Mouse (Mus musculus) intestine, embryonic 14.5 days (tissue): ENCODE measurements around the gene Kif11. TPM values are rescaled to one million over a fixed set of nuclear protein-coding genes. Genes with fewer than 3 reads are reported as not detected.

Experiments
- ATAC-seq: fragments of 200-750 bp; cut with Nextera tagmentation; replicated peaks from 2 replicates; pipeline ENCODE4 v1.8.0; 2017; ENCODE audit warnings: low read depth, moderate number of reproducible peaks, moderate TSS enrichment, moderate library complexity; ENCODE audit not compliant: low FRiP score, low TSS enrichment
- DNase-seq: peaks from one replicate; pipeline ENCODE4 v3.0.0-alpha.2; 2018; ENCODE audit warnings: low spot score
- H3K27ac ChIP-seq: fragments of 300-500 bp; sonication (generic); 2 replicates; pipeline ENCODE4 v1.5.1; 2014; ENCODE audit warnings: low read depth, mild to moderate bottlenecking, control low read depth
- H3K27me3 ChIP-seq: fragments of 300-500 bp; sonication (generic); replicated peaks from 2 replicates; pipeline ENCODE4 v1.6.1; 2014; ENCODE audit warnings: low read length, control low read depth; ENCODE audit not compliant: control insufficient read depth, insufficient read depth
- H3K36me3 ChIP-seq: fragments of 300-500 bp; sonication (generic); 2 replicates; pipeline ENCODE4 v1.6.1; 2014; ENCODE audit warnings: low read length, control low read depth; ENCODE audit not compliant: control insufficient read depth, insufficient read depth
- H3K4me1 ChIP-seq: fragments of 300-500 bp; sonication (generic); replicated peaks from 2 replicates; pipeline ENCODE4 v1.6.1; 2014; ENCODE audit warnings: low read length, control low read depth, mixed read lengths; ENCODE audit not compliant: control insufficient read depth, insufficient read depth
- H3K4me2 ChIP-seq: fragments of 300-500 bp; sonication (generic); 2 replicates; pipeline ENCODE4 v1.6.1; 2014; ENCODE audit warnings: low read length
- H3K4me3 ChIP-seq: fragments of 300-500 bp; sonication (generic); 2 replicates; pipeline ENCODE4 v1.5.1; 2014; ENCODE audit warnings: low read depth, low read length, control low read depth, mixed read lengths
- H3K9ac ChIP-seq: fragments of 300-500 bp; sonication (generic); 2 replicates; pipeline ENCODE4 v1.6.1; 2014; ENCODE audit warnings: mild to moderate bottlenecking, low read length
- H3K9me3 ChIP-seq: fragments of 300-500 bp; sonication (generic); 2 replicates; pipeline ENCODE4 v1.6.1; 2016; ENCODE audit warnings: low read length, control low read depth; ENCODE audit not compliant: control insufficient read depth
- WGBS: fragments of 180-500 bp; shearing (Covaris S2); extraction: QIAGEN DNeasy Blood & Tissue Kit; methylation state at CpG from one replicate; pipeline ENCODE4 v1.1.7; 2014; 5-methylcytosine and 5-hydroxymethylcytosine counted together
- polyA plus RNA-seq: library from polyadenylated mRNA; unstranded; fragments of >200 nt; fragmentation: Nextera tagmentation; extraction: Ambion mirVana; gene quantifications from 2 replicates; pipeline ENCODE4 v1.2.1, GENCODE M21; 2014

Gene Kif11
- polyA plus RNA-seq, 1 experiment from 2014 or later = 60.3 TPM

DNA sequence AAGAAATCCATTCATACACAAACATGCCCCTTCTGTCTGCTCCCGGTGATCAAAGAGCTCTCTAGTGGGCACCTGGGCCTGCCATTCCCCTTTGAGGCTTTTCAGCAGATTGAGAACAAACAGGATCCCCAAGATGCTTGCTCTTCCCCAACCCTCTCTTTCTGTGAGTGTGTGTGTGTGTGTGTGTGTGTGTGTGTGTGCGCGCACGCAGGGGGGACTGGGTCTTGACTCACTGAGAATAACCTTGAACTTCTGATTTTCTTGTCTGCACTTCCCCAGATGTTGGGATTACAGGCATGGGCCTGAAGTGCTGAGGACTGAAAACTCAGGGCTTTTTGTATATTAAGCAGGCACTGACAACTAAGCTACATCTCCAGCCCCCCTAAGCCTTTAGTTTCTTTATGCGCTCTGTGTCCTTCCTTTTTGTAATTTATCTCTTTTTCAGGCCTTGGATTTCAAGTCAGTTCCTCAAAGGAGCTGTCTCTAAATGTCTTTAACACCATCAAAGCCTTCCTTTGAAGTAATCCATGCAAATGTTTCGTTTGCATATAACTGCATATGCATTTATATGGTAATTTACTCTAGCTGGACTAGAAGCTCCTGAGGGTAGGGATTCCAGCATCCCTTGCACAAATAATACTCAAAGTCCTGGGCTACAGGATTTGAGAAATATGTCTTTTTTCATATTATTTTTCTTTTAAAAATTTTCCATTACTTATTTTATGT, 92.8 kb downstream of the Kif11 start:
- Histone ChIP-seq H3K4me1 (no peaks in the 10 kb centered on the region), H3K27ac (no peak overlapping the region), H3K4me2 (no peak overlapping the region), H3K9me3 (no peaks in the 10 kb centered on the region), H3K4me3 (no peak overlapping the region), H3K27me3 (no peaks in the 10 kb centered on the region), H3K9ac (no peak overlapping the region), H3K36me3 (no peaks in the 10 kb centered on the region)
- 64% methylated on average over 6 of the region's 6 CpGs for WGBS
- no peak for DNase-seq
- ATAC-seq = no peak

Other genes with a start within 250 kb of the Kif11 start
- 83.9 and 86.5 TPM in 2 replicates for gene March5, start 168.9 kb upstream of the Kif11 start, polyA plus RNA-seq
- 0.66 and 0.85 TPM in 2 replicates for gene Cpeb3, start 167.8 kb upstream of the Kif11 start, polyA plus RNA-seq
- 54.1 and 62.0 TPM in 2 replicates for gene Ide, start 38.6 kb upstream of the Kif11 start, polyA plus RNA-seq
- gene Hhex, start 58.4 kb downstream of the Kif11 start, polyA plus RNA-seq = 7.4 and 9.6 TPM in 2 replicates
- gene Exoc6, start 174.0 kb downstream of the Kif11 start, polyA plus RNA-seq = 14.9 and 15.7 TPM in 2 replicates